Mouse (Mus musculus): ENCODE measurements around the gene 1190007I07Rik. TPM values are rescaled to one million over a fixed set of nuclear protein-coding genes. Genes with fewer than 3 reads are reported as not detected.
"Not testable (repeated sequence)": the region's sequence is repeated elsewhere in the genome, so short reads cannot be mapped to it uniquely, and the experiment has no call there.

Gene 1190007I07Rik
- polyA plus RNA-seq, 1 experiment = 10.5 TPM

GRCm38 (mm10) chr10:82639032-82639698, 16.1 kb upstream of the 1190007I07Rik start:
- H3K4me3 ChIP-seq (ENCODE audit: control insufficient read depth, low read depth, low read length) = no peak overlapping the region
- no peak overlapping the region for H3K27ac ChIP-seq (ENCODE audit: control insufficient read depth, insufficient read depth, low read depth, low read length)
- H3K36me3 ChIP-seq (ENCODE audit: control insufficient read depth, insufficient read depth, low read length) = peaks cover 2% of the 10 kb centered on the region
- TF ChIP-seq POLR2A (IDR thresholded peaks at IDR 0.05; ENCODE audit: control insufficient read depth, low read depth, low read length) (no peak), CTCF (IDR thresholded peaks at IDR 0.05; ENCODE audit: control insufficient read depth, insufficient read depth, insufficient replicate concordance, low read depth, low read length) (no peak)
- H3K27me3 ChIP-seq (ENCODE audit: control insufficient read depth, insufficient read depth, low read length) = no peaks in the 10 kb centered on the region
- H3K4me1 ChIP-seq (ENCODE audit: control insufficient read depth, insufficient read depth, low read length) = no peaks in the 10 kb centered on the region

GRCm38 (mm10) chr10:82636321-82636720, 13.3 kb upstream of the 1190007I07Rik start:
- H3K4me1 ChIP-seq (ENCODE audit: control insufficient read depth, insufficient read depth, low read length) = no peaks in the 10 kb centered on the region
- no peaks in the 10 kb centered on the region for H3K27me3 ChIP-seq (ENCODE audit: control insufficient read depth, insufficient read depth, low read length)
- peaks cover 2% of the 10 kb centered on the region; the same call in 1 of the 2 replicates for H3K36me3 ChIP-seq (ENCODE audit: control insufficient read depth, insufficient read depth, low read length)
- no peak overlapping the region for H3K4me3 ChIP-seq (ENCODE audit: control insufficient read depth, low read depth, low read length)
- H3K27ac ChIP-seq (ENCODE audit: control insufficient read depth, insufficient read depth, low read depth, low read length) = no peak overlapping the region
- TF ChIP-seq POLR2A (IDR thresholded peaks at IDR 0.05; ENCODE audit: control insufficient read depth, low read depth, low read length) = no peak
- no peak for TF ChIP-seq CTCF (IDR thresholded peaks at IDR 0.05; ENCODE audit: control insufficient read depth, insufficient read depth, insufficient replicate concordance, low read depth, low read length)

GRCm38 (mm10) chr10:82634348-82634747, 11.3 kb upstream of the 1190007I07Rik start:
- Histone ChIP-seq H3K4me1 (ENCODE audit: control insufficient read depth, insufficient read depth, low read length) (no peaks in the 10 kb centered on the region; the same call in 1 of the 2 replicates), H3K36me3 (ENCODE audit: control insufficient read depth, insufficient read depth, low read length) (no peaks in the 10 kb centered on the region), H3K4me3 (ENCODE audit: control insufficient read depth, low read depth, low read length) (no peak overlapping the region), H3K27ac (ENCODE audit: control insufficient read depth, insufficient read depth, low read depth, low read length) (no peak overlapping the region), H3K27me3 (ENCODE audit: control insufficient read depth, insufficient read depth, low read length) (no peaks in the 10 kb centered on the region)
- TF ChIP-seq CTCF (IDR thresholded peaks at IDR 0.05; ENCODE audit: control insufficient read depth, insufficient read depth, insufficient replicate concordance, low read depth, low read length) = no peak
- no peak for TF ChIP-seq POLR2A (IDR thresholded peaks at IDR 0.05; ENCODE audit: control insufficient read depth, low read depth, low read length)

GRCm38 (mm10) chr10:82632496-82633280, 9.7 kb upstream of the 1190007I07Rik start:
- TF ChIP-seq POLR2A (IDR thresholded peaks at IDR 0.05; ENCODE audit: control insufficient read depth, low read depth, low read length) = no peak
- no peak for TF ChIP-seq CTCF (IDR thresholded peaks at IDR 0.05; ENCODE audit: control insufficient read depth, insufficient read depth, insufficient replicate concordance, low read depth, low read length)
- no peaks in the 10 kb centered on the region for H3K27me3 ChIP-seq (ENCODE audit: control insufficient read depth, insufficient read depth, low read length)
- H3K4me1 ChIP-seq (ENCODE audit: control insufficient read depth, insufficient read depth, low read length) = peaks cover 2% of the 10 kb centered on the region; the same call in 1 of the 2 replicates
- no peaks in the 10 kb centered on the region for H3K36me3 ChIP-seq (ENCODE audit: control insufficient read depth, insufficient read depth, low read length)
- no peak overlapping the region for H3K27ac ChIP-seq (ENCODE audit: control insufficient read depth, insufficient read depth, low read depth, low read length)
- no peak overlapping the region for H3K4me3 ChIP-seq (ENCODE audit: control insufficient read depth, low read depth, low read length)

GRCm38 (mm10) chr10:82631133-82631532, 8.1 kb upstream of the 1190007I07Rik start:
- Histone ChIP-seq H3K4me1 (ENCODE audit: control insufficient read depth, insufficient read depth, low read length) (peaks cover 2% of the 10 kb centered on the region; the same call in 1 of the 2 replicates), H3K27me3 (ENCODE audit: control insufficient read depth, insufficient read depth, low read length) (no peaks in the 10 kb centered on the region), H3K36me3 (ENCODE audit: control insufficient read depth, insufficient read depth, low read length) (no peaks in the 10 kb centered on the region), H3K27ac (ENCODE audit: control insufficient read depth, insufficient read depth, low read depth, low read length) (no peak overlapping the region), H3K4me3 (ENCODE audit: control insufficient read depth, low read depth, low read length) (no peak overlapping the region)
- TF ChIP-seq POLR2A (IDR thresholded peaks at IDR 0.05; ENCODE audit: control insufficient read depth, low read depth, low read length) = no peak
- no peak for TF ChIP-seq CTCF (IDR thresholded peaks at IDR 0.05; ENCODE audit: control insufficient read depth, insufficient read depth, insufficient replicate concordance, low read depth, low read length)

GRCm38 (mm10) chr10:82630497-82630896, 7.5 kb upstream of the 1190007I07Rik start:
- TF ChIP-seq CTCF (IDR thresholded peaks at IDR 0.05; ENCODE audit: control insufficient read depth, insufficient read depth, insufficient replicate concordance, low read depth, low read length) (no peak), POLR2A (IDR thresholded peaks at IDR 0.05; ENCODE audit: control insufficient read depth, low read depth, low read length) (no peak)
- Histone ChIP-seq H3K27ac (ENCODE audit: control insufficient read depth, insufficient read depth, low read depth, low read length) (no peak overlapping the region; the same call in 1 of the 2 replicates), H3K4me3 (ENCODE audit: control insufficient read depth, low read depth, low read length) (peak overlapping the region; percentile 91; the same call in 1 of the 2 replicates), H3K4me1 (ENCODE audit: control insufficient read depth, insufficient read depth, low read length) (peaks cover 2% of the 10 kb centered on the region; the same call in 1 of the 2 replicates), H3K36me3 (ENCODE audit: control insufficient read depth, insufficient read depth, low read length) (no peaks in the 10 kb centered on the region), H3K27me3 (ENCODE audit: control insufficient read depth, insufficient read depth, low read length) (no peaks in the 10 kb centered on the region)

- H3K27me3 ChIP-seq (ENCODE audit: control insufficient read depth, insufficient read depth, low read length); H3K36me3 ChIP-seq (ENCODE audit: control insufficient read depth, insufficient read depth, low read length): not testable (repeated sequence)
Observed at GRCm38 (mm10) chr10:82629586-82630255, 6.7 kb upstream of the 1190007I07Rik start, which contains the start of gene Tdg. TSS of gene Tdg (plus strand) at chr10:82629828.

More at GRCm38 (mm10) chr10:82629586-82630255, 6.7 kb upstream of the 1190007I07Rik start, which contains the start of gene Tdg:
- Histone ChIP-seq H3K27ac (ENCODE audit: control insufficient read depth, insufficient read depth, low read depth, low read length) (peak within 1 kb of the TSS; percentile 90), H3K4me3 (ENCODE audit: control insufficient read depth, low read depth, low read length) (peak within 1 kb of the TSS; percentile 91)
- not testable (repeated sequence) for H3K4me1 ChIP-seq (ENCODE audit: control insufficient read depth, insufficient read depth, low read length)
- peak; percentile 61; the same call in 1 of the 2 replicates for TF ChIP-seq POLR2A (IDR thresholded peaks at IDR 0.05; ENCODE audit: control insufficient read depth, low read depth, low read length)

Data from testis, adult 2 months (tissue).